Mouse (Mus musculus): ENCODE measurements around the gene Col27a1.
A peak's percentile ranks its signal among the peaks of the same experiment; 100 is the strongest.

The Col27a1 gene

DNA sequence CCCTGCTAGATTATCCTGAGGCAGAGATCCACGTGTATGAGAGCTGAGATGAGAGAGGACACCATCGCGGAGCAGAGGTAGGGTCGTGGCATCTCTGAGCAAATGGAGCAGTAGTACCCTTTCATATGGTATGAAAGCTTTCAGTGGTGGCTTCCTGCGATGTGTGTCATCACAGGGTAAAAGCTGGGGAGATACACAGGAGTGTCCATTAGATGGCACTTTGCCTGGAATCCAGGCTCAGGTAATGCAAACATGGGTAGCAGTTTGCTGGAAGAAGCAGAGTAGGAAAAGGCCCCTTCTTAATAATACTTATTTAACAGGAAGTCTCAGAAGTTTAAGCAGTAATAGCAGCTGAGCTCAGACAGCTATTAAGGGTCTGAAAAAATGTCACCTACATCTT, 100.3 kb downstream of the Col27a1 start:
- no peak for DNase-seq

DNA sequence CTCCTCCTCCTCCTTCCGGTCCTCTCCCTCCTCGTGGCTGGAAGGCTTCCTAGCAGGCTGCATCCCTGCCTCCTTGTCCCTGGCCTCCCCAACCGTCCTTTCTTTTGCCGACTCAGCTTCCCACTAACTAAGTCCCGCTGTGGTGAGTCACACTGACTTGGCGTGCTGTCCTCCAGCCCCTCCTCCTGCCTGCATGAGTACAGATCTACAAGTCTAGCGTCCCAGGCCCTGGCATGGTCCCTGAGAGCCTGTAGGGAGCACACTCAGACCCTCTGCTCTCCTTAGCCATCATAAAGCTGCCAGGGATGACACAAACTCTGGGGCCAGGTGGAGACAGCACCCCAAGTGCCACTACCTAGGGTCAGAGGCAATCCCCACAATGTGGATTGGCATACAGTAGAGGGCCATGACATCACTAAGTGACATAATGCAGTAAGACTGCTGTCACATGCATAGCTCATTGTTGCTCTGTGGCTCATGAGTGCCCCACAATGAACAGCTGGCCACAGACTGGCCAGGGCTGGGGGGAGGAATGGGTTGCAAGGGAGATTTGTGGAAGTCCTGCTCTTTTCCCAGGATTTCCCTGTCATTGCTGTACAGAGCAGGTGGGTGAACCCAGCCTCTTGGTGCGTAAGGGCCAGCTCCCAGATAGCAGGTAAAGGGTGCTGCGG, 102.4 kb downstream of the Col27a1 start:
- DNase-seq = peak in 1 of 2 experiments; percentile 1

DNA sequence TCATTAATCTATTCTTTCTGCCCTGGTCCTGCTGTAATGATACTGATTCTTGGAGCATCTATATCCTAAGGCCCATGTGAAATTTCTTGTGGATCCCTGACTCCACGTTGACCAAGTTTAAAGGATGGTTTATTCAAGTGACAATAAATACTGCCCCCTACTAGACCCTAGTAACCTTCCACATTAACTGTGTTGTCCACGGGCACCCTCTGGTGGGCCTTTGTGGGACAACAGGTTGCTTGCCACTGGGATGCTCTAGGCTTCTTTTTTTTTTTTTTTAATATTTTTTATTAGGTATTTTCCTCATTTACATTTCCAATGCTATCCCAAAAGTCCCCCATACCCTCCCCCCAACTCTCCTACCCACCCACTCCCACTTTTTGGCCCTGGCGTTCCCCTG, 105.8 kb downstream of the Col27a1 start:
- DNase-seq = peak in 1 of 2 experiments; percentile 39

DNA sequence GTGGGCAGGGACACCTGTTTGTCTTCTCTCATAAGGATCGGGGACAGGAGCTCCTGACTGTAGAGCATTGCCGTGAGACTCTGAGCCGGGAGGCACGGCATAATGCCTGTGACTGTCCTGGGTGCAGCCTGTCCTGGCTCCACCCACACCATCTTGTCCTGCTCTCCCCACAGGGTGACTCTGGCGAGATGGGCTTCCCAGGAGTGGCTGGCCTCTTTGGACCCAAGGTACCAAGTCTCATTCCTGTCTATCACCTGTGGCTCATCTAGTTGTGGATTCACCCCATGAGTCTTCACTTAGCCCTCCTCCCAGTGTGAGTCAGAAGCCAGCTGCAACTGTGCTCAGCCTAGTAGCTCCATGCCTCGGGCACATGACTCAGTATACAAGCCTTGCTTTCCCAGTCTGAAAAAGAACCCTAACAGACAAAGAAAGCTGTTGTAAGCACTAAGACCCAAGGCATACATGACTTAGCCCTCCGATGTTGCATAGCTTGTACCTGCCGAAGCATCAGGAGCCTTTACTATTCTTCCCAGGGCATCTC, 109.5 kb downstream of the Col27a1 start:
- no peak for DNase-seq

DNA sequence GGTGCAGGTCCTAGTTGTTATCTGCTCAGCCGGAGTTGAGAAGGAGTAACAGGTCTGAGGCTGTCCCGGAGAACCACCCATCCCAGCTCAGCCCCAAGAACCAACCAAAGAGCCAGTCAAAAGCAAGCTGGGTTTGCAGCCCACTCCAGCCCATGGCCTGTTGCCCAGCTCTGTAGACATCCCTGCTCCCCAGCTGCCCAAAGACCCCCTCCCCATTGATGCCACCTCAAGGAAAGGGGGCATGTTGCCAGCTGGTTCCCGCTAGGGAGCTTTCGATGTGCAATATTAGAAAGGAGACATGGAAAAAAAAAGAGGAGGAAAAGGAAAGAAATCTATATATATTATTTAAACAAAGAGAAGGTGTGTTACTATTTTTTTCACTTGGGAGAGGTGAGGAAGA, 119.6 kb downstream of the Col27a1 start:
- no peak for DNase-seq

DNA sequence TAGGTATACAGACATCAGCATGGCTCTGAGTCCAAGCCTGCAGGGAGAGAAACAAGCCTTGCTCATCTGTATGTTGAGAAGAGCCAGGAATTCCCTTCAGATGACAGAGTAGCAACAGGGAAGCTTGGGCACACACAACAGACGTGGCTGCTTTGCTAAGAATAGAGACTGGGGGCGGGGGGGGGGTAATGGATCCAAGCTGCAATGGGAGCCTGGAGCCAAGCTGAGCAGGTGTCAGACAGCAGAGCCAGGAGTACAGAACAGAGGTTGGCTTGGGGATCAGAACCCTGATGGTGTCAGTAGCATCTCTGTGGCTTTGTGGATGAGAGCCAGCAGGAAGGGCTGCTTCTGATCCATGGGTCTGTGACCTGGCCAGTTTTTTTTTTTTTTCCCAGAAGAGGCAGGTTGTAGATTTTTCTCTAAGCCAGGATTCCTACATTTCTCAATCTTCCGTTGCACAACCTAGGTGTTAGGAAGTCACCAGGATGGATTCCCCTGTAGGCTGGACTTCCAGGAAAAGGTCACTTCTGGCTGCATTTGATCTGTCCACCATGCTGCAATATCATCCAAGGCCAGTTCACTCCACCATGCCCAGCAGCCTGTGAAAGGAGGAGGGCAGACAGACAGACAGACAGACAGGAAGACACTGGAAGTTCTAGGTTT, 124.7 kb downstream of the Col27a1 start:
- no peak for DNase-seq

DNA sequence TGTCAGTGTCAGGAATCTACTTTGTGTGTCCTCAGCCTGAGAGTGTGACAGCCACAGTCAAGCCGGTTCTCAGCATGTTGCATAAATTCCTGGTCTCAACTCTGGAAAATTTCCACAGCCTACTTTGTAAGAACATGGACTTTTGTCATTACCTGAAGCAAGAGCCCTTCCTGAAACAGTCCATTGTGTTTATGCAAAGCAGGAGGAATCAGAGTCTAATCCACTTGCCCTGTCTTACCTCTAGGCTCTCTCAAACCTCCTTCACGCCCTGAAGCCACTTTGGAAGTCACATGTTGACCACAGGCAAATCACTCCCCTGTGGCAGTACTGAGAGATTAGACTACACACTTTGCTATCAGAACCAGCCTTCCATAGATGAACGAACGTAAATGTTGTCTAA, 128.7 kb downstream of the Col27a1 start:
- no peak for DNase-seq

DNA sequence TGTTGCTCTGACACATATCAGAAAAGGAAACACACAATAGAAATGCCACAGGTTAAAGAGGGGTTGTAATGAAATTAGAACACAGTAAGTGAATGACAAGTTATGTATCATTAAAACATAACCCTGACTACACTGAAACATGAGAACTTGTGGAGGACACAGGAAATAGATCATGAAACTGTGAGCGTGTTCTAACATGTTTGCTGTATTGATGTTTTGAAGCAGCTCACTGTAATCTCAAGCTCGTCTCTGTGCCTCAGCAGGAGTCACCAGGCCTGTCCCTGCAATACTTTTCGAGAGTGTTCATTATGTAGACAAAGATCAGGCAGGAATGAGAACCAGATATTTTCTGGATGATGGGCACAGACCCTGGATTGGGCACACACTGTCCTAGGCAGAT, 129.8 kb downstream of the Col27a1 start:
- DNase-seq = no peak

DNA sequence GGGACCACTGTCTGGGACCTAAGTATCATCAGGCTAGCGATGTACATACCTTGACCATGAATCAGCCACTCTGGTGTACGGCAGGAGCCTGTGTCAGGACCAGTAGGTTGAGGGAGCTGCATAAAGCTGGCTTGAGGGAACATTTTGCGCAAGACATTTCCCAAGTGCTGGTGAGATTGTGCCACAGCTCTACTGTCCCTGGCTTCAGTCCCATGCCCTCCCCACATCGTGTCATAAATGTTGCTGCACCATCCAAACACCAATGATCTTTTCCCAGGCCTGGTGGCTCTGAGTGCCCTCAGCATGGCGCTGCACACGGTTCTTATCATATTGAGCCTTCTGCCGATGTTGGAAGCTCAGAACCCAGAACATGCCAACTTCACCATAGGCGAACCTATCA, 130.5 kb downstream of the Col27a1 start, which contains the start of gene Orm1:
TSS of gene Orm1 (plus strand) at position 266 of the 400 bp plus-strand sequence.
- no peak for DNase-seq

DNA sequence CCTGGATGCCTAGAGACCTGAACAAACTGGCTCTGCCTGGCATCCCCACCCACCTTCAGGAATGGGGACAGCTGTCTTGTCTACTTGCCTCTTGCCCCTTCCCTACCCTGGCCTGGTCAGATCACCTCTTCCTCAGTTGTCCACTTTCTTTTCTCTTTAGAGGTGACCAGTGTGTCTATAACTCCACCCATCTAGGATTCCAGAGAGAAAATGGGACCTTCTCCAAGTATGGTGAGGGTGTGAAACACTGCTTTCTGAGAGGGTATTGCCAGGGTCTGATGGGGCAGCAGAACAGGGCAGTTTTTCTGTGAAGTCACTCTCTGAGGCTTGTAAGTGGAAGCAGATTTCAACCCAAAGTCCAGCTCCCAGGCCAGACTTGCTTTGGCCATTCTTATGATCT, 131.5 kb downstream of the Col27a1 start:
- no peak for DNase-seq

DNA sequence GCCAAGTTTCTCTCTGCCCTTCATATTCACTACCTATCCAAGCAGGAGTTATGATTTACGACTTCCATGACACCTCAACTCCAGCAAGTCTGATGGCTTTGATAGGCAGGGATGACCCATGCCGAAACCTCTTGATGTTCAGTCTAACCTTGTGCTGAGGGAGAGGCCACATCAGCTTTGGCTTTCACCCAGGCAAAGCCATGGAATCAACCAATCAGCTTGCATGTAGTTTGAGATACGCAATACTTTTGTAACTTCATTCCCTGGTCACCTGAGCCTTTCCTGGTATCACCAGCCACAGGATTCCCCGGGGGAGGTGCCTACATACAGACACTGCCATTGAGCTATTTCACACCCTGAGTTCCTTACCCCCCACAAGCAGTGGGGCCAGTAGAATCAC, 132.9 kb downstream of the Col27a1 start:
- no peak for DNase-seq

DNA sequence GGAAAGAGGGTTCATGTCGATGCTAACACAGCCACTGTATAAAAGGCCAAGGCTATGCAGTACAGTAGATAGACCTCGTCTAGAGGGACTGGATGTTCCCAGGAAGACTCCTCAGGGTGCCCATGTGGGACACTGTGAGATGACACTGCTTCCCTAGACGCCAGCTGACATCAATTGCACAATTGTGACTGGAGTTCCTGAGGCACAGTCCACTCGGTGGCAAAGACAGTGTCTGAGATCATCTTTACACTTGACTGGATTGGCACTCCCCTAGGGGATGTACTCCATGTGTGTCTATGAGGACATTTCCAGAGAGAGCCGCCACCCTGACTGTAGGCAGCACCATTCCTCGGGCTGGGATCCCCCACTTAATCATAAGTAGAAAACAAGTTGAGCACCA, 134.7 kb downstream of the Col27a1 start:
- DNase-seq = no peak

DNA sequence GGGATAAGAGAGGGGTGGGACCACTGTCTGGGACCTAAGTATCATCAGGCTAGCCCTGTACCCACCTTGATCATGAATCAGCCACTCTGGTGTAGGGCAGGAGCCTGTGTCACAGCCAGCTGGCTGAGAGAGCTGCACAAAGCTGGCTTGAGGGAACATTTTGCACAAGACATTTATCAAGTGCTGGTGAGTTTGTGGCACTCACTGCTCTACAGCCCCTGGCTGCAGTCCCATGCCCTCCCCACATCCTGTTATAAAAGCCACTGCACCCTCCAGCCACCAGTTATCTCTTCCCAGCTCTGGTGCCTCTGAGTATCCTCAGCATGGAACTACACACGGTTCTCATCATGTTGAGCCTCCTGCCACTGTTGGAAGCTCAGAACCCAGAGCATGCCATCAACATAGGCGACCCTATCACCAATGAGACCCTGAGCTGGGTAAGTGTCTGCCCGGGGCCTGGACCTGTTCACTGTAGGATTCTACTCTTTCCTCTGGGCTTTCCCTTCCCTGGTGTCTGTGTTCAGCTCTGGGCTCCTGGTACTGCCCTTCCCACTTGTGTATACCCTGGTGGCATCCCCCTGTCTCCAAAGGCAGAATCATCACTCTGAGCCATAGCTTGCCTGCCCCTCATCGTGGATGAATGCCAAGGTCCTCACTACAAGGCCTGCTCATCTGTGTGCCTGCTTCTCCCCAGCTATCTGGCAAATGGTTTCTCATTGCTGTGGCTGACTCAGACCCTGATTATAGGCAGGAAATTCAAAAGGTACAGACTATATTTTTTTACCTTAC, 142.3 kb downstream of the Col27a1 start, which contains the start of gene Orm3:
TSS of gene Orm3 (plus strand) at position 286 of the 789 bp plus-strand sequence.
- DNase-seq = no peak

DNA sequence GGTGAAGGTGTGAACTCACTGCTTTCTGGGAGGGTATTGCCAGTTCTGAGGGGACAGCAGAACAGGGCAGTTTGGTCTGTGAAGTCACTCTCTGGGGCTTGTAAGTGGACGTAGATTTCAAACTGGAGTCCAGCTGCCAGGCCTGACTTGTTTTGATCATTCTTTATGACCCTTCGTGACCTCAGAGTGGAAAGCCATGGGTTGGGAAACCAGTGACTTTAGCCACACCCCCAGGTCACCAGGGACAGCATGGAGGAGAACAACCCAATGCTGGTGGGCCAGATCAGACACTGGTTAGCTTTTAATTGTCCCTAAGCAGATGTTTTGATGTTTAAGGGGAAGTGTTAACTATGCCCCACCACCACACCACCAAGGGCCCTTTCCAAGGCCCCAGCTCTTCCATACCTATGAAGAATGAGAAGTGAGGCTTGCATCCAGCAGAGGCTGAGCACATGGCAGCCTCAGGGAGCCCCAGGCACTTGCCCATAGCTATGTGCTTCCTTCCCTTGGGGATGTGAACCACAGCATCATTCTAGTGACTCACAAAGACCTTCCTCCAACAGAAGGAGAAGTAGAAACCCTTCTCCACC, 143.3 kb downstream of the Col27a1 start:
- no peak for DNase-seq

DNA sequence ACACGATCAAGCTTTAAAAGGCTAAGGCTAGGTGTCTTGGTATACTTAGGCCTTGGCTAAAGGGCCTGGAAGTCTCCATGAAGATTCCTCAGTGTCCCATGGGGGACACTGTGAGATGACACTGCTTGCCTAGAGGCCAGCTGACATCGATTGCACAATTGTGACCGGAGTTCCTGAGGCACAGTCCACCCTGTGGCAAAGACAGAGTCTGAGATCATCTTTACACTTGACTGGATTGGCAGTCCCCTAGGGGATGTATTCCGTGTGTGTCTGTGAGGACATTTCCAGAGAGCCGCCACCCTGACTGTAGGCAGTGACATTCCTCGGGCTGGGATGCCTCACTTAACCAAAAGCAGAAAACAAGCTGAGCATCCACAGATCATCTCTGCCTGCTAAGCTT, 146.1 kb downstream of the Col27a1 start:
- no peak for DNase-seq

DNA sequence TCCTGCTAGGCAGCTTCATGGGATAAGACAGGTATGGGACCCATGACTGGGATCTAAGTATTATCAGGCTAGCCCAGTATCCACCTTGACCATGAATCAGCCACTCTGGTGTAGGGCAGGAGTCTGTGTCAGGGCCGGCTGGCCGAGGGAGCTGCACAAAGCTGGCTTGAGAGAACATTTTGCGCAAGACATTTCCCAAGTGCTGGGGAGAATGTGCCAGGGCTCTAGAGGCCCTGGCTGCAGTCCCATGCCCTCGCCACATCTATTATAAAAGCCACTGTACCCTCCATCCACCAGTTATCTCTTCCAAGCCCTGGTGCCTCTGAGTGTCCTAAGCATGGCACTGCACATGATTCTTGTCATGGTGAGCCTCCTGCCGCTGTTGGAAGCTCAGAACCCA, 148.3 kb downstream of the Col27a1 start, which contains the start of gene Orm2:
TSS of gene Orm2 (plus strand) at position 300 of the 400 bp plus-strand sequence.
- DNase-seq = no peak

DNA sequence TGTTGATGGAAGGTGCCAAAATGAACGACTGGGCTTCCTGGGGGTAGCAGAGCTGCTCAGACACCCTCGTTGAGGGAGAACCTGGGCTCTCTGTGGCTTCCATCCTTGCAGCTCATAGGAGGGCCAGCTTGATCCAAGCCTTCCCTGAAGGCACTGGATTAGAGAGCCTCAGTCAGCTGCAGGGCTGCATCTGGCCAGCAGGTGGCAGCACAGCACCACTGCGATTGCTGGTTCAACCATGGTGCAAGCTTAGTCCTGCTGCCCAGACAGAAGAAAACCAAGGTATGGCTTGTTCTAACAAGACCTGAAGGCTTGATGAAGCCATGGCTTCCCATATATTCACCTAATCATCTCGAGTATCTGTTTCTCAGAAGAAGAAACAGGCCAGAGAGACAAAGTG, 154.8 kb downstream of the Col27a1 start:
- DNase-seq = peak; percentile 67 to 69

DNA sequence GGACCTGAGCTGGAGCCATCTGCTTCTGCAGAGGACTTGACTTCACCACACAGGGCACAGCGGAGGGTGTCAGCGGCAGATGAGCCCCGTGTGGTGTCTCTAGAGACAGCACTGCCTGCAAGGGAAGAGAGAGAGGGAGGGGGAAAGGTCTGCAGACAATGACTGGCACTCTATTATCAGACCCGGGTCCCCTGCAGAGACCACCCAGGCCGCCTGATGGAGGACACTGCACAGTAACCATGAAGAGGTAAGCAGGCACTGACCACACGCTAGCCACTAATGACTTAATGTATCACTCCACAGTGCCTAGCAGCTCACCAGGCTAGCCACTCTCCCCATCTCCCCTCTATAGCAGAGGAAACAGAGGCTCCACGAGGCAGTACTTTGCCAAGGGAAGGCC, 157.1 kb downstream of the Col27a1 start:
- DNase-seq = no peak

DNA sequence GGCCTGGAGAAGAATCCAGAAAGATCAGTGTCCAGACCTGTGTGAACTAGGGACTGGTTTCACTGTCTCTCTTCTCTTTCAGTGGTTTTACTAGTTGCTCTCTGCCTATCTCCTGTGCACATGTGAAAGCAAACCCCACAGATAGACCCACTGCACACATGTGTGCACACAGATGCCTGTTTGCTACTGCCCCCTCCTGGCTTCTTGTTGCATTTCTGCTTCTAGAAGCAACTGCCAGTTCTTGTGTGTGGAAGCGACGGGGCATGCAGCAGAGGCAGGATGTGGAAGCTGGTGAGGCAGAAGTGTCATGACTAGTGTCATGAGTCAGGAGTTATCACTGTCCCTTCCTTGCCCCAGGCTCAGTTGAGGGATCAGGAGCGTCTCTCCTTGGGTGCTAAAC, 158.1 kb downstream of the Col27a1 start:
- peak in 1 of 2 experiments; percentile 48 for DNase-seq

DNA sequence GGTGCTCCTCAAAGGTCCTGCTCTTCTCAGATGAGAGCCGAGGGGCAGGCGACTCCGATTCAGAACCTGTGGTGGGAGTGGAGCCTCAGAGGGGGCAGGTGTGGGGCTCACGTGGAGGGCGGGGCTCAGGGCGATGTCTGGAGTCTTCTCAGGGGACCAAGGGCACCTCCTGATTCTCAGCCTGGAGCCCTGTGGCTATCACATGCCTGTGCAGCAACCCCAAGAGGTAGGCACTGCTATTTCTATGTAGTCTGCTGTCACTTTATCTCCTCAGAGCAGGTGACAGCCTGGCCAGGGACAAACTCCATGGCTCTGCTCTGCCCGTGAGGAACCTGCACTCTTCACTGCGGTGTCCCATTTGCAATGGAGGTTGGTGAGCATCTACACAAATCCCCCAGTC, 159.6 kb downstream of the Col27a1 start:
- DNase-seq = no peak

DNA sequence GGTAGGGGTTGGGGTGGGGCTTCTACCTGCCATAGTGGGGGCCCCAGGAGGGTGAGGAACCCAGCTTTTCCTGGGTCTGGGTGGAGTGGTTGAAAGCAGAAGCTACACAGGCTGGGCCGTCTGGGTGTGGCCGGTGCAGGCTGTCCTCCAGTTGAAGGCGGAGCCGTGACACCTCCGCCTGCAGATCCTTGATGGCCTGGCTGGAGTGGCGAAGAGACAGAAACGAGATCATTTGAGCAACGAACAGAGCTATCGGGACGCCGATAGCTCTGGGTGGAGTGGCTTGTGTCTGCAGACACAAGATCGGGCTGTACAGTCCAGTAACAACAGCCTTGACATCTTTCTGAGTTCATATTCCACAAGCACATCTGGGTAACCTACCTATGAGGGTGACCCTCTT, 160.5 kb downstream of the Col27a1 start:
- no peak for DNase-seq

DNA sequence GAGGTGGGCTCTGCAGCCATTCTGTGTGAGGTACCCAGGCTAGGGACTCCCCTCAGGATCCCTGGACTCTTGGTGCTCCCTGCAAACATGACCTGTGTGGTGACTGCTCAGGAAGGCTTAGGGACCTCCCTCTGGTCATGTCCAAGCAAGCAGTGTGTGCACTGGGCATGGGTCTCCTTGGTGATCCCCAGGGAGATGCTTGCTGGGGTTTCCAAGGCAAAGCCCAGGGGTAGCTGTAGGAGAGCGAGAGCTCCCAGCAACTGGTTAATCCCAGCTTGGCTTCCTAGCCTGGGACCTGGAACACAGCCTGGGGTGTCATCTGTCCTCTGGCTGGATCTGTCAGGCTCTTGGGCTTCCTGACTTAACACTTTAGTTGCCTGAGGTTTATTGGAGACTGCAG, 161.6 kb downstream of the Col27a1 start:
- DNase-seq = no peak

DNA sequence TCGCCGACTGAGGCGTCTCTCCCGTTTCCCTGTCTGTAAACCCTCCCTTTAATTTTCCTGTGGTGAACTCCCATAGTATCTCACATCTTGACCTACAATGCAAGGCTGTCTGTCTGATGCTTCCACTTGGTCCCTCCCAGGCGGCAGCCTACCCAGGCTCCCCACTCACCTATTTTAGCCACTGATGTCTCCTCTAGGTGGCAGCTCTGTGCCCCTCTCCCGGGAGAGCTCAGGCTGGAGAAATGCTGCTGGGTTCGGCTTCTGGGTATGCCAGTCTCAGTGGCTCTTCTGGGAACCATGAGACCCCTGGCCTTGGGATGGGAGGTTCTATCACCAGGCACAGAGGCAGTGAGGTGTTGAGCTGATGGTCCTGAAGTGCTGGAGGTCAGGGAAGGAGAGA, 163.7 kb downstream of the Col27a1 start:
- DNase-seq = no peak
